Mouse (Mus musculus): ENCODE data around the gene Pycr1. TPM values are rescaled to one million over a fixed set of nuclear protein-coding genes. Genes with fewer than 3 reads are reported as not detected.

The Pycr1 gene
- polyA plus RNA-seq, 1 experiment = 41.7 TPM

DNA sequence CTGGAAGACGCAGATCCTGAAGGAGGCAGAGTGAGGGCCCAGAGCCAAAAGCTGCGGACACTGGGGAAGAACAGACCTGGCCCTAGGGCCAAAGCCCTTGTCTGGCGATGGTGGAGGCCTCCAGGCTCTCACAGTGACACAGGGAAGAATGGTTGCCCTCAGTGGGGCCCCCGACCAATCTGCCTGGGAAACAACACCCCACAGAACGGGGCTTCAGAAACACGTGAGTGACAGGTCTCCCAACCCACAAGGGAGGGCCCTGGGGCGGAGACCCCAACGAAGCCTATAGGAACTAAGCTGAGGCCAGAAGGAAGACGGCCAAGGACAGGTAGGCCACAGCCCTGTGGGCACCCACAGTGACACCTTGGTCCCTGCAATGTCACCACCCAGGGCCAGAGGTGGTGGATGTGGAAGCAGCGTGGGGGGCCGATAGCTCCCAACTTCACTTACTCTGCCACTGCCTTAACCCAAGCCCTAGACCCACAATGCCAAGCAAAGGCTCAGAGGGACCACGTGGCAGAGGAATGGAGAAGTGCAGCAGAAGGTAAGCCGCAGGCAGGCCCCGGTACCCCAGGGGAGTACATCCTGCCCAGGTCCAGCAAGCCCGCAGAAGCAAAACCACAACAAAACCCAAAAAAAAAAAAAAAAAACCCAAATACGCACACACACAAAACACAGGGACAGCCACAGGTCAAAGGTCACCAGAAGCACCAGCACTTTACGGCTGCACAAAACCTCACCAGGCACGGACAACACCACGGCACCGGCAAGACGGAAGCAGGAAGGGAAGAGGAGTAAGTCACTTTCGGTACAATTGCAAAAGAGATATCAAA, 15.9 kb downstream of the Pycr1 start:
- no peak for TF ChIP-seq CTCF (IDR thresholded peaks at IDR 0.05; ENCODE audit: low read depth, low read length)
- TF ChIP-seq POLR2A (IDR thresholded peaks at IDR 0.05; ENCODE audit: insufficient read depth, low read length) = no peak
- Histone ChIP-seq H3K4me3 (ENCODE audit: low read depth, low read length) (no peak overlapping the region), H3K36me3 (ENCODE audit: control insufficient read depth, insufficient read depth, low read length, poor library complexity, severe bottlenecking) (peaks cover 8% of the 10 kb centered on the region; the same call in 1 of the 2 replicates), H3K4me1 (ENCODE audit: control insufficient read depth, insufficient read depth, low read length) (no peaks in the 10 kb centered on the region), H3K9ac (ENCODE audit: low read depth, poor library complexity, severe bottlenecking) (no peak overlapping the region), H3K9me3 (replicated peaks; ENCODE audit: control insufficient read depth, insufficient read depth, low read length, poor library complexity, severe bottlenecking) (no peaks in the 10 kb centered on the region), H3K27me3 (ENCODE audit: control insufficient read depth, insufficient read depth, low read length, poor library complexity, severe bottlenecking) (no peaks in the 10 kb centered on the region), H3K27ac (ENCODE audit: insufficient read depth, low read length) (no peak overlapping the region)

DNA sequence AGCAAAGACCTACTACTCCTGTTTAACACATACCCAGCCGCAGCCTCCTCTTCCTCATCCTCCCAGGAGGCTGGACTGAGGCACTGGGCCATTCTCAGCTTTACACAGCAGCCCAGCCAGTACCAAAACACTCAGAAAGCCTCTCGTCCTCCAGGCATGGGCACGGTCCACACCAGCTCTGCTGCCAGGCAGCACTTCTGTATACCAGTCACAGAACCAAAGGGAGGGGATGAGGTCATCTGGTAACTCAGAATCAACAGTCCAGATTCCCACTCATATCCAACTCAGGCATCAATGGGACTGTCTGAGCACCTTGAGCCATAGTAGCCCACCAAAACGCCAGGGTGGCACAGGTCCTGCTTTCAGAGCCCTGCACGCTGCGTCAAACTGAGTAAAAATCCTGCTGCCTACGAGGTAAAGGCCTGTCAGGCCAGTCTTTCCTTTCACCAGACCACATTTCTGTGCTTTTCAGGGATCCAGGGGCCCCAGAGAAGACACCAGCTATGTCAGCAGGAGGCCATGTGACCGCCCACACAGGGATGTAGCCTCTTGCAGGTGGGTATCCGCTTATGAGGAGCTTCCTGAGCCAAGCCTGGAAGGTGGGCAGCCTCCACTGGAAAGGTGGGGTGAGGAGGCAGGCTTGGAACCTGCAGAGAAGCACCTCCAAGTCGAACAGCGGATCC, 16.6 kb downstream of the Pycr1 start:
- no peak overlapping the region for H3K4me3 ChIP-seq (ENCODE audit: low read depth, low read length)
- no peak overlapping the region for H3K9ac ChIP-seq (ENCODE audit: low read depth, poor library complexity, severe bottlenecking)
- H3K27me3 ChIP-seq (ENCODE audit: control insufficient read depth, insufficient read depth, low read length, poor library complexity, severe bottlenecking) = no peaks in the 10 kb centered on the region
- no peak overlapping the region for H3K27ac ChIP-seq (ENCODE audit: insufficient read depth, low read length)
- TF ChIP-seq POLR2A (IDR thresholded peaks at IDR 0.05; ENCODE audit: insufficient read depth, low read length) = no peak
- no peak for TF ChIP-seq CTCF (IDR thresholded peaks at IDR 0.05; ENCODE audit: low read depth, low read length)
- TF ChIP-seq EP300 (IDR thresholded peaks at IDR 0.05; ENCODE audit: insufficient read depth, low read depth, low read length) = no peak
- no peaks in the 10 kb centered on the region for H3K9me3 ChIP-seq (replicated peaks; ENCODE audit: control insufficient read depth, insufficient read depth, low read length, poor library complexity, severe bottlenecking)
- H3K4me1 ChIP-seq (ENCODE audit: control insufficient read depth, insufficient read depth, low read length) = no peaks in the 10 kb centered on the region
- peaks cover 8% of the 10 kb centered on the region; the same call in 1 of the 2 replicates for H3K36me3 ChIP-seq (ENCODE audit: control insufficient read depth, insufficient read depth, low read length, poor library complexity, severe bottlenecking)

DNA sequence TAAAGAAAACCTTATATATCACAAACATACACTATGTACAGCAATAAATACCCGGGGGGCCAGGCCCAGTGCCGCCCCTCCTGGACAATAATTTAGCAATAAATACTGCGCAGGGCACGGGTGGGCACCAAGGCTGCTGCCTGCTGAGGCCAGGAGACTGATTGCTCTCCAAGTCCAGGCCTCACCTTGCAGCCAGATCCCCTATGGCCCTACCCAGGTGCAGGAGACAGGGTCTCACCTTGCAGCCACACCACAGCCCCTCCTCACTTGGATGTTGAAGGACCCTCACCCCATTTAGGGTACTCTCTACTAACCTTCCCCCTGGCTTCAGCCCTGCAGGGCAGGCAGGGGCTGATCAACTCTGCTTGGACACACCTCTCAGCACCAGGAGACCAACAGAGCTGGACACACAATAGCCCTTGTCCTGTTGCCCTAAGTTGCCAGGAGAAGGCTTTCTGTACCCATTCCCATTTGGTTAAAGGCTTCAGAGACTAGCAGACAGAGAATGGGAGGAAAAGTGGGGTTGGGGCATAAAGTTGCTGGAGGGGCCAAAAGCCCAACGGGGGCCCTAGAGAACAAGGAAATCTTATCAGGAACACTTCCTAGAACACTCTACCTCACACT, 18.3 kb downstream of the Pycr1 start, which contains the start of gene Sirt7:
TSS of gene Sirt7 (minus strand) at position 89 of the 624 bp plus-strand sequence.
- H3K27ac ChIP-seq (ENCODE audit: insufficient read depth, low read length) = peak within 1 kb of the TSS; percentile 4; the same call in 1 of the 2 replicates
- H3K4me1 ChIP-seq (ENCODE audit: control insufficient read depth, insufficient read depth, low read length) = no peaks in the 10 kb centered on the region
- H3K27me3 ChIP-seq (ENCODE audit: control insufficient read depth, insufficient read depth, low read length, poor library complexity, severe bottlenecking) = no peaks in the 10 kb centered on the region
- TF ChIP-seq POLR2A (IDR thresholded peaks at IDR 0.05; ENCODE audit: insufficient read depth, low read length) = no peak
- no peak for TF ChIP-seq EP300 (IDR thresholded peaks at IDR 0.05; ENCODE audit: insufficient read depth, low read depth, low read length)
- peak within 1 kb of the TSS; percentile 62 for H3K9ac ChIP-seq (ENCODE audit: low read depth, poor library complexity, severe bottlenecking)
- H3K4me3 ChIP-seq (ENCODE audit: low read depth, low read length) = peak within 1 kb of the TSS; percentile 72
- no peaks in the 10 kb centered on the region for H3K9me3 ChIP-seq (replicated peaks; ENCODE audit: control insufficient read depth, insufficient read depth, low read length, poor library complexity, severe bottlenecking)
- peaks cover 8% of the 10 kb centered on the region; the same call in 1 of the 2 replicates for H3K36me3 ChIP-seq (ENCODE audit: control insufficient read depth, insufficient read depth, low read length, poor library complexity, severe bottlenecking)

DNA sequence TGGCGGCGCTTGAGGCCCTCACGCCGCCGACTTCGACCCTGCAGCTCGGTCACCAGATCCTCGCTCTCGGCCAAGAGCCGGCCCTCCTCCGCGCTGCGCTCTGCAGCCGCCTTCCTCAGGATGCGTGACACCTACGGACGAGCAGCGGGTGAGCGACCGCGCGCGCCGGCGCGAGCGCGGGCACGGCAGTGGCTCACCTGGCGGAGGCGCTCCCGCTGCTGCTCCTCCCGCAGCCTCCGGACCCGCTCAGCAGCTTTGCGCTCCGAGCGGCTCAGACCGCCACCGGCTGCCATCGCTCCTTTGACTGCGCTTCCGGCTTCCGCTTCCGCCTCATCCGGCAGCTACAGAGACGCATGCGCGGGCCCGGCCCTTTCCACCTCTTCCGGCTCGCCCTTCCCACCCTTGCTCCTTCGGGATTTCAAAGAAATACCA, 18.9 kb downstream of the Pycr1 start:
- peaks cover 8% of the 10 kb centered on the region; the same call in 1 of the 2 replicates for H3K36me3 ChIP-seq (ENCODE audit: control insufficient read depth, insufficient read depth, low read length, poor library complexity, severe bottlenecking)
- peak overlapping the region; percentile 62 for H3K9ac ChIP-seq (ENCODE audit: low read depth, poor library complexity, severe bottlenecking)
- peak overlapping the region; percentile 72 for H3K4me3 ChIP-seq (ENCODE audit: low read depth, low read length)
- peaks cover 2% of the 10 kb centered on the region for H3K4me1 ChIP-seq (ENCODE audit: control insufficient read depth, insufficient read depth, low read length)
- H3K27me3 ChIP-seq (ENCODE audit: control insufficient read depth, insufficient read depth, low read length, poor library complexity, severe bottlenecking) = no peaks in the 10 kb centered on the region
- no peaks in the 10 kb centered on the region for H3K9me3 ChIP-seq (replicated peaks; ENCODE audit: control insufficient read depth, insufficient read depth, low read length, poor library complexity, severe bottlenecking)
- TF ChIP-seq CTCF (IDR thresholded peaks at IDR 0.05; ENCODE audit: low read depth, low read length) (no peak), POLR2A (IDR thresholded peaks at IDR 0.05; ENCODE audit: insufficient read depth, low read length) (no peak), EP300 (IDR thresholded peaks at IDR 0.05; ENCODE audit: insufficient read depth, low read depth, low read length) (no peak)
- H3K27ac ChIP-seq (ENCODE audit: insufficient read depth, low read length) = no peak overlapping the region

DNA sequence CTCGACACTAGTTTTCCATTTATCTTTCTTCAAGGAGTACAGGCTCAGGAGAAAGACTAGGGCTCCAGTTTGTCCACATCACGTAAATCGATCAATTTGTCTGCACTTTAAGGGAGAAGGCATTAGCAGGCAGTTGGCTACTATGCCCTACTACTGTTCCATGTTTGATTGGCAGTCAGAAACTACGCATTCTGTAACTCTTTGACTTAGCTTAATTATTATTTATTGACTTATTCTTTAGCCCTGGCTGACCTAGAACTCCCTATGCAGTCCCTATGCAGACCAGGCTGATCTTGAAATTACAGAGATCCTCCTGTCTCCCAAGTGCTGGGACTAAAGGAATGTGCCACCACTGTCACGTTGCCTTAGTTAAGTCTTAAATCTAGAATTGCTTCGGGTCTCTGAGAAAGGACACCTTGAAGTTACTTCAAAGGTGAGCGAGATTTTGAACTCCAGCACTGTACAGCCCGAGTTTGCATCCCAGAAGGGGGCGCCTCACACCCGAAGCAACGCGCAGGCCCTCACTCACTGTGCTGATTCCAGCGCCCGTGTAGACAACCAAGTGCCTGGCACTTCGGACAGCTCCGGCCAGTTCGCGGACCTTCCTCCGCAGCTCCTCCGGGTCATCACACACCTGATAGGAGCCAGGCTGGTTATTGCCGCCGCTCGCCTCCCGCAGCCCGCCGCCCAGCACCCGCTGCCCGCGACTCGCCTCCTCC, 19.4 kb downstream of the Pycr1 start:
- Histone ChIP-seq H3K36me3 (ENCODE audit: control insufficient read depth, insufficient read depth, low read length, poor library complexity, severe bottlenecking) (peaks cover 7% of the 10 kb centered on the region; the same call in 1 of the 2 replicates), H3K27me3 (ENCODE audit: control insufficient read depth, insufficient read depth, low read length, poor library complexity, severe bottlenecking) (no peaks in the 10 kb centered on the region), H3K4me1 (ENCODE audit: control insufficient read depth, insufficient read depth, low read length) (peaks cover 2% of the 10 kb centered on the region), H3K4me3 (ENCODE audit: low read depth, low read length) (peak overlapping the region; percentile 72), H3K9me3 (replicated peaks; ENCODE audit: control insufficient read depth, insufficient read depth, low read length, poor library complexity, severe bottlenecking) (no peaks in the 10 kb centered on the region), H3K9ac (ENCODE audit: low read depth, poor library complexity, severe bottlenecking) (peak overlapping the region; percentile 62), H3K27ac (ENCODE audit: insufficient read depth, low read length) (no peak overlapping the region)
- TF ChIP-seq CTCF (IDR thresholded peaks at IDR 0.05; ENCODE audit: low read depth, low read length) (peak; percentile 83), POLR2A (IDR thresholded peaks at IDR 0.05; ENCODE audit: insufficient read depth, low read length) (no peak), EP300 (IDR thresholded peaks at IDR 0.05; ENCODE audit: insufficient read depth, low read depth, low read length) (no peak)

Measured in ES-Bruce4 (cell line).